Mouse (Mus musculus): ENCODE results near the gene Tmem126a. TPM values are rescaled to one million over a fixed set of nuclear protein-coding genes. Genes with fewer than 3 reads are reported as not detected.
A peak's percentile ranks its signal among the peaks of the same experiment; 100 is the strongest.

Tmem126a gene
- polyA plus RNA-seq, 1 experiment, result 119 TPM

DNA sequence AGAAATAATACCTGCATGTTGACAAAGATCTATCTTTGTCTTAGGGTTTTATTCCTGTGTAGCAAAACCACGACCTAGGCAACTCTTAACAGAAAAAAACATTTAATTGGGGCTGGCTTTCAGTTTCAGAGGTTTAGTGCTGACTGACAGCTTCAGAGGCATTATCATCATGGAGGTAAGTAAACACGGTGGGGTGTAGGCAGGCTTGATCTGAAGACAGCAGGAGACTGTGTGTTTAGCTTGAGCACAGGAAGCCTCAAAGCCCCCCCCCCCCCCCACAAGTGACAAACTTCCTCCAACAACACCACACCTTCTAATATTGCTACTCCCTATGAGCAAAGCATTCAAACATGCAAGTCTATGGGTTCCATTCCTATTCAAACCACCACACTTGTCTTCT, 16.5 kb upstream of the Tmem126a start:
- Histone ChIP-seq H3ac (ENCODE audit: control insufficient read depth, insufficient read length) (no peak overlapping the region), H3K4me2 (ENCODE audit: low read depth) (no peak overlapping the region), H3K4me3 (no peak overlapping the region), H3K79me2 (ENCODE audit: control insufficient read depth, insufficient read depth) (peaks cover 10% of the 10 kb centered on the region), H3K36me3 (ENCODE audit: control insufficient read depth, insufficient read depth) (peaks cover 3% of the 10 kb centered on the region), H3K27me3 (ENCODE audit: control insufficient read depth, insufficient read depth, insufficient read length) (no peaks in the 10 kb centered on the region)
- TF ChIP-seq E2F4 (IDR thresholded peaks at IDR 0.05; ENCODE audit: insufficient read depth), result no peak
- no peak for TF ChIP-seq MAX (IDR thresholded peaks at IDR 0.05; ENCODE audit: low read depth)
- no peak for TF ChIP-seq REST (IDR thresholded peaks at IDR 0.05; ENCODE audit: insufficient read depth, insufficient read length)
- TF ChIP-seq POLR2A (IDR thresholded peaks at IDR 0.05; ENCODE audit: insufficient read length, low read depth), result no peak
- no peak for TF ChIP-seq SRF (IDR thresholded peaks at IDR 0.05; ENCODE audit: control insufficient read depth, insufficient read length, low read depth)
- no peak for TF ChIP-seq TCF12 (IDR thresholded peaks at IDR 0.05; ENCODE audit: insufficient read depth, poor library complexity, severe bottlenecking)
- TF ChIP-seq USF1 (IDR thresholded peaks at IDR 0.05; ENCODE audit: low read depth), result no peak
- no peak for TF ChIP-seq POLR2AphosphoS2 (IDR thresholded peaks at IDR 0.05; ENCODE audit: insufficient read length, low read depth)

DNA sequence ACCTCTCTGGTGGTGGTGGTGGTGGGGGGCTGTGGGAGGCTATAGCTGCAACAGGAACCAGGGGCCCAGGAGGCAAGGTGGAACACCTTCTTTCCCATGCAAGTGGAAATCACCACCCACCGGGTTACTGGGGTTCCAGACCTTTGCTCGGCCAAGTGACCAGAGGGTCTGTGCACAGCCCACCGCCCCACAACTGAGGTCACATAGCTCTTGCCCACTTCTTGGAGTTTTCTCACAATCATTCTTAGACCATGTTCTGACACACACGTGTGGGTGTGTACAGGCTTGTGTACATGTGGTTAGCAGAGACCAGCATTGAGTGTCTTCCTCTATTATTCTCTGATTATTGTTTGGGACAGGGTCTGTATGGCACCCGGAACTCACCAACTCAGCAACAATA, 4.4 kb upstream of the Tmem126a start:
- H3K4me3 ChIP-seq, result no peak overlapping the region
- peaks cover 5% of the 10 kb centered on the region for H3K79me2 ChIP-seq (ENCODE audit: control insufficient read depth, insufficient read depth)
- no peak overlapping the region for H3K4me2 ChIP-seq (ENCODE audit: low read depth)
- no peaks in the 10 kb centered on the region for H3K36me3 ChIP-seq (ENCODE audit: control insufficient read depth, insufficient read depth)
- H3K27me3 ChIP-seq (ENCODE audit: control insufficient read depth, insufficient read depth, insufficient read length), result no peaks in the 10 kb centered on the region
- H3ac ChIP-seq (ENCODE audit: control insufficient read depth, insufficient read length), result no peak overlapping the region
- TF ChIP-seq TCF12 (IDR thresholded peaks at IDR 0.05; ENCODE audit: insufficient read depth, poor library complexity, severe bottlenecking) (no peak), USF1 (IDR thresholded peaks at IDR 0.05; ENCODE audit: low read depth) (no peak), REST (IDR thresholded peaks at IDR 0.05; ENCODE audit: insufficient read depth, insufficient read length) (no peak), MYOD1 (IDR thresholded peaks at IDR 0.05; ENCODE audit: control insufficient read depth in 1 of 3, insufficient read length in 2 of 3, low read depth in 2 of 3) (no peak), MAX (IDR thresholded peaks at IDR 0.05; ENCODE audit: low read depth) (no peak), TCF3 (IDR thresholded peaks at IDR 0.05; ENCODE audit: insufficient read length, low read depth) (no peak), POLR2AphosphoS2 (IDR thresholded peaks at IDR 0.05; ENCODE audit: insufficient read length, low read depth) (no peak), CEBPB (IDR thresholded peaks at IDR 0.05; ENCODE audit: insufficient read depth, poor library complexity, severe bottlenecking) (no peak), MYOG (IDR thresholded peaks at IDR 0.05; ENCODE audit: control insufficient read depth in 1 of 3, insufficient read depth in 1 of 3, insufficient read length in 2 of 3, low read depth in 2 of 3) (no peak), E2F4 (IDR thresholded peaks at IDR 0.05; ENCODE audit: insufficient read depth) (no peak), SRF (IDR thresholded peaks at IDR 0.05; ENCODE audit: control insufficient read depth, insufficient read length, low read depth) (no peak)

DNA sequence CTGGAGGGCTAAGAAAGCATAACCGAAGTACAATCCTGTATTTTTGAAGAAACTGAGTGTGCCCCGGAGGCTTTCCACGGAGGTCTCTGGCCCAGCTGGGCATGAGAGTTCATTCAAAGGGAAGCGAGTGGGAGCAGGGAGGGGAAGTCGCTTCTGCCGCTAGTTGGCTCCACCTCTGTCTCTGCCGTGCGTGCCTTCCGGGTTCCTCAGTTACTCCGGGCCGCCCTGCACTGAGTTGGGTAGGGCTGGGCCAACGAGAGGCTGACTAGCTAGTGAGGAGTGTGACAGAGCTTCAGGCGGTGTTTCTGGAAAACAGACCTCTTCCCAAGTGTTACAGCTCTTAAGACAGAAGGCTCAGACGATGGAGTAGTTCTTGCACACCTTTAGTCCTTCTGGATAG, 3.9 kb upstream of the Tmem126a start:
- H3K4me2 ChIP-seq (ENCODE audit: low read depth), result no peak overlapping the region
- no peak overlapping the region for H3ac ChIP-seq (ENCODE audit: control insufficient read depth, insufficient read length)
- TF ChIP-seq SRF (IDR thresholded peaks at IDR 0.05; ENCODE audit: control insufficient read depth, insufficient read length, low read depth) (no peak), REST (IDR thresholded peaks at IDR 0.05; ENCODE audit: insufficient read depth, insufficient read length) (no peak), E2F4 (IDR thresholded peaks at IDR 0.05; ENCODE audit: insufficient read depth) (no peak), TCF3 (IDR thresholded peaks at IDR 0.05; ENCODE audit: insufficient read length, low read depth) (no peak), POLR2A (IDR thresholded peaks at IDR 0.05; ENCODE audit: insufficient read length, low read depth) (no peak), TCF12 (IDR thresholded peaks at IDR 0.05; ENCODE audit: insufficient read depth, poor library complexity, severe bottlenecking) (no peak), POLR2AphosphoS2 (IDR thresholded peaks at IDR 0.05; ENCODE audit: insufficient read length, low read depth) (no peak)
- H3K79me2 ChIP-seq (ENCODE audit: control insufficient read depth, insufficient read depth), result peaks cover 8% of the 10 kb centered on the region
- H3K36me3 ChIP-seq (ENCODE audit: control insufficient read depth, insufficient read depth), result no peaks in the 10 kb centered on the region
- no peak overlapping the region for H3K4me3 ChIP-seq
- H3K27me3 ChIP-seq (ENCODE audit: control insufficient read depth, insufficient read depth, insufficient read length), result no peaks in the 10 kb centered on the region

DNA sequence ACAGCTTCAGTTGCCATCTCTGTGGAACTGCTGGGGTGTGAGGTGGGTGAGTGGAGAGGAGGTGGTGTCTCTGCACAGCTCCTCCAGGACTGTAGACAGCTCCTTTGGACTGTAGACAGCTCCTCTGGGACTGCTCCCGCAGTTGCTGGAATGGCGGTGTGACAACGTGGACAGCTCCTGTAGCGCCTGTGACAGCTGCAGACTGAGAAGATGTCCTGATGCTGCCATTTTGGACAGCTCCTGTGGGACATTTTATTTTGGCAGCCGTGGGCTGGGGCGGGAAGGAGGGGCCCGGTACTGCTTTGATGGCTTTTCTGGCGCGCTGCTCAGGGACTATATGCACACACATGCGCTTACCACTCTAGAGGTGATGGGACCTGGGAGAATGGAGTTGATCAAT, 3.3 kb upstream of the Tmem126a start:
- H3K79me2 ChIP-seq (ENCODE audit: control insufficient read depth, insufficient read depth), result peaks cover 14% of the 10 kb centered on the region
- TF ChIP-seq USF1 (IDR thresholded peaks at IDR 0.05; ENCODE audit: low read depth) (no peak), REST (IDR thresholded peaks at IDR 0.05; ENCODE audit: insufficient read depth, insufficient read length) (peak; percentile 76), E2F4 (IDR thresholded peaks at IDR 0.05; ENCODE audit: insufficient read depth) (no peak), SRF (IDR thresholded peaks at IDR 0.05; ENCODE audit: control insufficient read depth, insufficient read length, low read depth) (no peak), CEBPB (IDR thresholded peaks at IDR 0.05; ENCODE audit: insufficient read depth, poor library complexity, severe bottlenecking) (no peak), MYOG (IDR thresholded peaks at IDR 0.05; ENCODE audit: control insufficient read depth in 1 of 3, insufficient read depth in 1 of 3, insufficient read length in 2 of 3, low read depth in 2 of 3) (peak in 2 of 3 experiments; percentile 11 to 74), TCF3 (IDR thresholded peaks at IDR 0.05; ENCODE audit: insufficient read length, low read depth) (no peak), MYOD1 (IDR thresholded peaks at IDR 0.05; ENCODE audit: control insufficient read depth in 1 of 3, insufficient read length in 2 of 3, low read depth in 2 of 3) (peak in 2 of 3 experiments; percentile 44 to 75), POLR2AphosphoS2 (IDR thresholded peaks at IDR 0.05; ENCODE audit: insufficient read length, low read depth) (no peak), POLR2A (IDR thresholded peaks at IDR 0.05; ENCODE audit: insufficient read length, low read depth) (no peak), MAX (IDR thresholded peaks at IDR 0.05; ENCODE audit: low read depth) (no peak)
- no peaks in the 10 kb centered on the region for H3K27me3 ChIP-seq (ENCODE audit: control insufficient read depth, insufficient read depth, insufficient read length)
- H3ac ChIP-seq (ENCODE audit: control insufficient read depth, insufficient read length), result no peak overlapping the region
- no peak overlapping the region for H3K4me2 ChIP-seq (ENCODE audit: low read depth)
- no peaks in the 10 kb centered on the region for H3K36me3 ChIP-seq (ENCODE audit: control insufficient read depth, insufficient read depth)
- no peak overlapping the region for H3K4me3 ChIP-seq

DNA sequence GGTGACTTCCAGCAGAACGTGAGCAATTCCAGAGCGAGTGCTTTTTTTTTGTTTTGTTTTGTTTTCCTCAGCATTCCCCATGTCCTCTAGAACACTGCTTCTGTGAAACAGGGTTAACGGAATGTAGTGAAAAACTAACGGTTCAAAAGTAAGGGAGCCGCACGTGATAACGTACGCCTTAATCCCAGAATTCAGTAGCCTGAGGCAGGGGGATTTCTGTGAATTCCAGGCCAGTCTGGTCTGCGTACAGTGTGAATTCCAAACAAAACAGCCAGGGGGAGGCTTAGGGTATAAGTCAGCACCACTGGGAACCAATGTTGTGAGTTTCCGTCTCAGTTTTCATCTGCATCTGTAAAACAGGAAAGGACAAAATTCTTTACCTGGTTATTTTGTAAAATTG, 488 bp upstream of the Tmem126a start:
- peak overlapping the region; percentile 80 for H3K4me3 ChIP-seq
- peak overlapping the region; percentile 60 for H3ac ChIP-seq (ENCODE audit: control insufficient read depth, insufficient read length)
- no peaks in the 10 kb centered on the region for H3K27me3 ChIP-seq (ENCODE audit: control insufficient read depth, insufficient read depth, insufficient read length)
- peaks cover 24% of the 10 kb centered on the region for H3K36me3 ChIP-seq (ENCODE audit: control insufficient read depth, insufficient read depth)
- H3K4me2 ChIP-seq (ENCODE audit: low read depth), result peak overlapping the region; percentile 94
- peaks cover 14% of the 10 kb centered on the region for H3K79me2 ChIP-seq (ENCODE audit: control insufficient read depth, insufficient read depth)
- TF ChIP-seq POLR2A (IDR thresholded peaks at IDR 0.05; ENCODE audit: insufficient read length, low read depth) (no peak), REST (IDR thresholded peaks at IDR 0.05; ENCODE audit: insufficient read depth, insufficient read length) (no peak), E2F4 (IDR thresholded peaks at IDR 0.05; ENCODE audit: insufficient read depth) (no peak), USF1 (IDR thresholded peaks at IDR 0.05; ENCODE audit: low read depth) (no peak), CEBPB (IDR thresholded peaks at IDR 0.05; ENCODE audit: insufficient read depth, poor library complexity, severe bottlenecking) (no peak)

Measured in myocyte (in vitro differentiated cells).